Mouse (Mus musculus): ENCODE data around the gene Zeb2. TPM values are rescaled to one million over a fixed set of nuclear protein-coding genes. Genes with fewer than 3 reads are reported as not detected.
A peak's percentile ranks its signal among the peaks of the same experiment; 100 is the strongest.

Gene Zeb2
- polyA plus RNA-seq, 1 experiment from 2014 or later, result 14.4 TPM

GRCm38 (mm10) chr2:44999906-45000305, 117.3 kb downstream of the Zeb2 start:
- H3K4me2 ChIP-seq (replicated peaks; ENCODE audit: low read depth), result no peak overlapping the region
- no peak for TF ChIP-seq CTCF (IDR thresholded peaks at IDR 0.05; ENCODE audit: low read depth)
- TF ChIP-seq EP300 (optimal IDR thresholded peaks at IDR 0.05), result no peak
- DNase-seq (ENCODE audit: low spot score) (no peak), ATAC-seq (ENCODE audit: low FRiP score, low TSS enrichment) (no peak)
- H3K9ac ChIP-seq (ENCODE audit: low read length), result no peak overlapping the region
- no peaks in the 10 kb centered on the region for H3K27me3 ChIP-seq (ENCODE audit: control insufficient read depth, insufficient read depth, low read length)
- no peaks in the 10 kb centered on the region for H3K9me3 ChIP-seq (ENCODE audit: control insufficient read depth, low read length)
- H3K4me1 ChIP-seq (replicated peaks; ENCODE audit: control insufficient read depth, insufficient read depth), result no peaks in the 10 kb centered on the region; the same call in 1 of the 2 replicates
- H3K36me3 ChIP-seq (ENCODE audit: control insufficient read depth, insufficient read depth, low read length), result no peaks in the 10 kb centered on the region
- H3K27ac ChIP-seq (replicated peaks), result no peak overlapping the region
- 48% methylated on average over 6 of the region's 6 CpGs for WGBS
- H3K4me3 ChIP-seq (ENCODE audit: low read depth, low read length), result no peak overlapping the region

- TF ChIP-seq CTCF (IDR thresholded peaks at IDR 0.05; ENCODE audit: low read depth) (no peak), EP300 (optimal IDR thresholded peaks at IDR 0.05) (no peak)
- Histone ChIP-seq H3K36me3 (ENCODE audit: control insufficient read depth, insufficient read depth, low read length) (no peaks in the 10 kb centered on the region), H3K4me2 (replicated peaks; ENCODE audit: low read depth) (no peak overlapping the region), H3K27me3 (ENCODE audit: control insufficient read depth, insufficient read depth, low read length) (no peaks in the 10 kb centered on the region), H3K27ac (replicated peaks) (no peak overlapping the region), H3K9ac (ENCODE audit: low read length) (no peak overlapping the region), H3K4me3 (ENCODE audit: low read depth, low read length) (no peak overlapping the region), H3K9me3 (ENCODE audit: control insufficient read depth, low read length) (no peaks in the 10 kb centered on the region), H3K4me1 (replicated peaks; ENCODE audit: control insufficient read depth, insufficient read depth) (no peaks in the 10 kb centered on the region; the same call in 1 of the 2 replicates)
- DNase-seq (ENCODE audit: low spot score), result no peak
- 91% methylated on average over 5 of the region's 5 CpGs for WGBS
- ATAC-seq (ENCODE audit: low FRiP score, low TSS enrichment), result no peak
Measured at GRCm38 (mm10) chr2:44998710-44999109, 118.5 kb downstream of the Zeb2 start.

DNA sequence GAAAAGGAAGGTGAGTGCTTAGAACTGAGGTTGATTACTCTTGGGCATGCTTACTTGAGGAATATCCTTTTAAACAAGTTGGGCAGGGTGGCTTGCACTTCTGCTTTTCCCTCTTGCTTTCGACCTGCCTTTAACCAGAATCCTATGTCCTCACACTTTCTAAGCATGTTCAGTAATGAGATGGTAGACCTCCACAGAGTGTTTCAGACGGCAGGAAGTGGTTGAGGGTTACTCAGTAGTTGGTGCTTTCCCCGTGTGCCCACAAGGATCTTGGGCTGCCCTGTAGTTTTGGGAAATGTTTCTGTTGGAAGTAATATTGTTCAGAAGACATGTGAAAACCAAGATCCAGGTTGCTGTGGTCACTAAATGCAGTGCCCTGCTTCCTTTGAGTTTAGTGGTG, 135.5 kb downstream of the Zeb2 start:
- Histone ChIP-seq H3K4me1 (replicated peaks; ENCODE audit: control insufficient read depth, insufficient read depth) (no peaks in the 10 kb centered on the region), H3K4me2 (replicated peaks; ENCODE audit: low read depth) (no peak overlapping the region), H3K4me3 (ENCODE audit: low read depth, low read length) (no peak overlapping the region), H3K27ac (replicated peaks) (no peak overlapping the region), H3K9ac (ENCODE audit: low read length) (no peak overlapping the region), H3K27me3 (ENCODE audit: control insufficient read depth, insufficient read depth, low read length) (no peaks in the 10 kb centered on the region), H3K9me3 (ENCODE audit: control insufficient read depth, low read length) (no peaks in the 10 kb centered on the region), H3K36me3 (ENCODE audit: control insufficient read depth, insufficient read depth, low read length) (no peaks in the 10 kb centered on the region)
- TF ChIP-seq EP300 (optimal IDR thresholded peaks at IDR 0.05), result no peak
- no peak for TF ChIP-seq CTCF (IDR thresholded peaks at IDR 0.05; ENCODE audit: low read depth)
- no peak for ATAC-seq (ENCODE audit: low FRiP score, low TSS enrichment)
- no peak for DNase-seq (ENCODE audit: low spot score)
- 70% methylated on average over 3 of the region's 3 CpGs for WGBS

DNA sequence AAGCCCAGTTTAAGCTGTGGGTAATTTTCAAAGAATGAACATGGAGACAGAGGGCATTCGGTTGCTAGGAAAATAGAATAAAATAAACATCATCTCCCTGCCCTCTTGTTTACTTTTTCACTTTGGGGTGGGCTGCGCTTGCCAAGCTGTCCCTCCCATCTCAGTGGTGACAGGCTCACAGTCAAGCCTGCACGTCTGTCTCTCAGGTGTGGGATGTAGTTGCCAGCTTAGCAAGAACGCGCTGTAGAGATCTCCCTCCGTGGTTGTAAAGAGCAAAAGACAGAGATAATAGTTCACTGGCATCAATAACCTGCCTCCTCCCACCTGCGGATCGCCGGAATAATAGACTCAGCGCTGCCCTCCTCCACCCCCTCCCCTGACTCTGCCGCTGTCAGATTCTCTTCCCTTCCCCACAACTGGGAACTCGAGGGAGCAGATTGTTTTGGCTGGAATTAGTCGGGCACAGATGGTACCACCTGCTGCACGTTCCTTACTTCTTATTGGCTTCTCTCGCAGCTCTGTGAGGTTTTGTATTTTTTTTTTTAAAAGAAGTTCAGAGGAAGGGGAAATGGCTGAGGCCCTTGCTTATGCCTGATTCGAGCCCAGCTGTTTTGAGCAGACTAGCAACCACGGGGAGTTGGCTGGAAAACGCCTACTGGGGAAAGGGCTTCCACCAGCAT, 138.0 kb downstream of the Zeb2 start:
- Histone ChIP-seq H3K27ac (replicated peaks) (no peak overlapping the region), H3K36me3 (ENCODE audit: control insufficient read depth, insufficient read depth, low read length) (no peaks in the 10 kb centered on the region), H3K9ac (ENCODE audit: low read length) (no peak overlapping the region), H3K4me3 (ENCODE audit: low read depth, low read length) (peak overlapping the region; percentile 28), H3K4me2 (replicated peaks; ENCODE audit: low read depth) (peak overlapping the region; percentile 57), H3K9me3 (ENCODE audit: control insufficient read depth, low read length) (no peaks in the 10 kb centered on the region), H3K4me1 (replicated peaks; ENCODE audit: control insufficient read depth, insufficient read depth) (no peaks in the 10 kb centered on the region), H3K27me3 (ENCODE audit: control insufficient read depth, insufficient read depth, low read length) (no peaks in the 10 kb centered on the region)
- WGBS, result 4% methylated on average over 18 of the region's 18 CpGs
- ATAC-seq (ENCODE audit: low FRiP score, low TSS enrichment), result no peak
- DNase-seq (ENCODE audit: low spot score), result no peak
- TF ChIP-seq CTCF (IDR thresholded peaks at IDR 0.05; ENCODE audit: low read depth) (no peak), EP300 (optimal IDR thresholded peaks at IDR 0.05) (no peak)

DNA sequence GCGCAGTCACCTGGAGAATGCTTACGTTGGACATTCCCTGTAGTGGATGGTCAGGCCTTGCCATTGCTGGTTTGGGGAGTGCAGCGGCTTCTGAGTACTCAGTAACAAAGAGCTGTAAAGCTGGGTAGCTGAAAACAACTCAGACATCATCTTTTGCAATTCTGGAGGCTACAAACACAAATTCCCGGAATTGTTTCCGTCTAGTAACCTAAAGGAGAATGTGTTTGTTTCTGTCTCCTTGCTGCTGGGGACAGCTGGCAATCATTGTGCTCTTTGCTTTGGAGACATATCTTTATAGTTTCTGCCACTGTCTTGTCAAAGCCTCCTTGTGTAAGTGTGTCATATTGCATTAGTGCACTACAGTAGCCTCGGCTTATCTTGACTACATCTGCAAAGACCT, 139.2 kb downstream of the Zeb2 start:
- no peak overlapping the region for H3K9ac ChIP-seq (ENCODE audit: low read length)
- WGBS, result 82% methylated on average over 6 of the region's 6 CpGs
- no peaks in the 10 kb centered on the region for H3K4me1 ChIP-seq (replicated peaks; ENCODE audit: control insufficient read depth, insufficient read depth)
- H3K4me3 ChIP-seq (ENCODE audit: low read depth, low read length), result no peak overlapping the region
- H3K27ac ChIP-seq (replicated peaks), result no peak overlapping the region
- TF ChIP-seq EP300 (optimal IDR thresholded peaks at IDR 0.05) (no peak), CTCF (IDR thresholded peaks at IDR 0.05; ENCODE audit: low read depth) (no peak)
- H3K4me2 ChIP-seq (replicated peaks; ENCODE audit: low read depth), result no peak overlapping the region
- no peaks in the 10 kb centered on the region for H3K9me3 ChIP-seq (ENCODE audit: control insufficient read depth, low read length)
- no peak for ATAC-seq (ENCODE audit: low FRiP score, low TSS enrichment)
- no peaks in the 10 kb centered on the region for H3K36me3 ChIP-seq (ENCODE audit: control insufficient read depth, insufficient read depth, low read length)
- no peaks in the 10 kb centered on the region for H3K27me3 ChIP-seq (ENCODE audit: control insufficient read depth, insufficient read depth, low read length)
- DNase-seq (ENCODE audit: low spot score), result no peak

GRCm38 (mm10) chr2:44977556-44977955, 139.6 kb downstream of the Zeb2 start:
- Histone ChIP-seq H3K36me3 (ENCODE audit: control insufficient read depth, insufficient read depth, low read length) (no peaks in the 10 kb centered on the region), H3K27me3 (ENCODE audit: control insufficient read depth, insufficient read depth, low read length) (no peaks in the 10 kb centered on the region), H3K9me3 (ENCODE audit: control insufficient read depth, low read length) (no peaks in the 10 kb centered on the region), H3K4me2 (replicated peaks; ENCODE audit: low read depth) (no peak overlapping the region), H3K4me1 (replicated peaks; ENCODE audit: control insufficient read depth, insufficient read depth) (no peaks in the 10 kb centered on the region), H3K9ac (ENCODE audit: low read length) (no peak overlapping the region), H3K27ac (replicated peaks) (no peak overlapping the region), H3K4me3 (ENCODE audit: low read depth, low read length) (no peak overlapping the region)
- ATAC-seq (ENCODE audit: low FRiP score, low TSS enrichment) (no peak), DNase-seq (ENCODE audit: low spot score) (no peak)
- WGBS, result 71% methylated on average over 2 of the region's 2 CpGs
- TF ChIP-seq EP300 (optimal IDR thresholded peaks at IDR 0.05) (no peak), CTCF (IDR thresholded peaks at IDR 0.05; ENCODE audit: low read depth) (no peak)

Measured in stomach, postnatal 0 days (tissue).